Comparison of ENCODE assay signal across 14 mouse cellular contexts in the genomic region with DNA sequence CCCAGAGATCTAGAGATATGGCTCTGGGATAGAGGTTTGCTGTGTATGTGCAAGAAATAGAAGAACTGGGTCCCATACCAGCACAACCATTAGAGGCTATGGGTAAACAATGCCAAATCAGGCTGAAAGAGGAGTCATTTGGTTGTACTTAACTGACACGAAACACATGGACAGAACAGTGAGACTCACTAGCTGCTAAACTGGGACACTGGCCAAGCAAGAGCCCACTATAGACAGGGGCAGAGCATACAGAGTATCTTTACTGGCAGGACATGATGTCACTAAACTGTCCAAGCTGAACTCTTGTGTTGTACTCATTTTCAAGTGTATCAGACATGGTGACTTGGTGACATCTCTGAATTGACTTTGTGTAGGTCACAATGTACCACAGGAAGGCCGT.
"Had no signal": no experiment of that assay in that cellular context is flagged by ENCODE, and none has a peak within 500 bp of the region (broad histone marks: within the 10 kb centered on the region; RNA-seq: fewer than 3 reads in every experiment).

No protein-coding gene starts in this region.

- H3K9ac ChIP-seq: limb, embryonic 12.5 days; limb, embryonic 15.5 days; liver, embryonic 14.5 days; liver, postnatal 0 days had no signal

- H3K27me3 ChIP-seq: limb, embryonic 12.5 days; limb, embryonic 15.5 days had no signal

- H3K36me3 ChIP-seq: limb, embryonic 12.5 days; limb, embryonic 15.5 days had no signal

- H3K9me3 ChIP-seq: limb, embryonic 12.5 days; limb, embryonic 15.5 days had no signal

- H3K4me1 ChIP-seq: limb, embryonic 12.5 days; limb, embryonic 15.5 days had no signal

- H3K27ac ChIP-seq: limb, embryonic 12.5 days; limb, embryonic 15.5 days; liver, embryonic 14.5 days had no signal

- H3K4me2 ChIP-seq: limb, embryonic 12.5 days; limb, embryonic 15.5 days; liver, embryonic 11.5 days; midbrain, embryonic 11.5 days had no signal

- DNase-seq: kidney, adult 18-20 months; kidney, adult 9 months; kidney, postnatal 14 days; kidney, postnatal 4 days; left cerebral cortex, postnatal 4 days; liver, postnatal 0 days; midbrain, embryonic 14.5 days; thymus, adult 18-20 months; thymus, postnatal 36 days had no signal

- ATAC-seq: liver, postnatal 0 days had no signal

- H3K4me3 ChIP-seq: limb, embryonic 12.5 days; limb, embryonic 15.5 days had no signal
